Mouse (Mus musculus) liver, embryonic 11.5 days (tissue): ENCODE measurements around the gene Tubb5. TPM values are rescaled to one million over a fixed set of nuclear protein-coding genes. Genes with fewer than 3 reads are reported as not detected.

Experiments
- ATAC-seq: fragments of 200-750 bp; cut with Nextera tagmentation; replicated peaks from 2 replicates; pipeline ENCODE4 v1.8.0; 2017; ENCODE audit warnings: moderate number of reproducible peaks, mild to moderate bottlenecking, moderate TSS enrichment, moderate library complexity; ENCODE audit not compliant: low FRiP score
- DNase-seq: peaks from one replicate; pipeline ENCODE4 v3.0.0-alpha.2; 2017; ENCODE audit warnings: low spot score
- H3K27ac ChIP-seq: fragments of 300-500 bp; sonication (generic); 2 replicates; pipeline ENCODE4 v1.5.1; 2014; ENCODE audit warnings: mild to moderate bottlenecking, low read depth, low read length, control low read depth
- H3K27me3 ChIP-seq: fragments of 300-500 bp; sonication (generic); replicated peaks from 2 replicates; pipeline ENCODE4 v1.6.1; 2014; ENCODE audit warnings: low read length, mixed read lengths; ENCODE audit not compliant: control insufficient read depth, insufficient read depth
- H3K36me3 ChIP-seq: fragments of 300-500 bp; sonication (generic); 2 replicates; pipeline ENCODE4 v1.6.1; 2014; ENCODE audit warnings: mild to moderate bottlenecking, low read length, moderate library complexity, mixed read lengths; ENCODE audit not compliant: control insufficient read depth, insufficient read depth
- H3K4me1 ChIP-seq: fragments of 300-500 bp; sonication (generic); replicated peaks from 2 replicates; pipeline ENCODE4 v1.6.1; 2014; ENCODE audit warnings: low read length, mixed read lengths; ENCODE audit not compliant: control insufficient read depth, insufficient read depth
- H3K4me2 ChIP-seq: fragments of 300-500 bp; sonication (generic); 2 replicates; pipeline ENCODE4 v1.6.1; 2014; ENCODE audit warnings: mild to moderate bottlenecking, control low read depth, moderate library complexity
- H3K4me3 ChIP-seq: fragments of 300-500 bp; sonication (generic); 2 replicates; pipeline ENCODE4 v1.5.1; 2014; ENCODE audit warnings: low read depth, low read length, control low read depth
- H3K9ac ChIP-seq: fragments of 300-500 bp; sonication (generic); 2 replicates; pipeline ENCODE4 v1.6.1; 2014; ENCODE audit warnings: low read depth, low read length, control low read depth
- H3K9me3 ChIP-seq: fragments of 300-500 bp; sonication (generic); 2 replicates; pipeline ENCODE4 v1.6.1; 2016; ENCODE audit warnings: low read length, inconsistent platforms, mixed read lengths; ENCODE audit not compliant: control insufficient read depth
- WGBS: fragments of 180-500 bp; shearing (Covaris S2); extraction: QIAGEN DNeasy Blood & Tissue Kit; methylation state at CpG from one replicate; pipeline ENCODE4 v1.1.7; 2014; 5-methylcytosine and 5-hydroxymethylcytosine counted together
- polyA plus RNA-seq: library from polyadenylated mRNA; unstranded; fragments of >200 nt; fragmentation: Nextera tagmentation; extraction: Ambion mirVana; gene quantifications from 2 replicates; pipeline ENCODE4 v1.2.1, GENCODE M21; 2014

The Tubb5 gene
- polyA plus RNA-seq, 1 experiment from 2014 or later: 854 TPM

DNA sequence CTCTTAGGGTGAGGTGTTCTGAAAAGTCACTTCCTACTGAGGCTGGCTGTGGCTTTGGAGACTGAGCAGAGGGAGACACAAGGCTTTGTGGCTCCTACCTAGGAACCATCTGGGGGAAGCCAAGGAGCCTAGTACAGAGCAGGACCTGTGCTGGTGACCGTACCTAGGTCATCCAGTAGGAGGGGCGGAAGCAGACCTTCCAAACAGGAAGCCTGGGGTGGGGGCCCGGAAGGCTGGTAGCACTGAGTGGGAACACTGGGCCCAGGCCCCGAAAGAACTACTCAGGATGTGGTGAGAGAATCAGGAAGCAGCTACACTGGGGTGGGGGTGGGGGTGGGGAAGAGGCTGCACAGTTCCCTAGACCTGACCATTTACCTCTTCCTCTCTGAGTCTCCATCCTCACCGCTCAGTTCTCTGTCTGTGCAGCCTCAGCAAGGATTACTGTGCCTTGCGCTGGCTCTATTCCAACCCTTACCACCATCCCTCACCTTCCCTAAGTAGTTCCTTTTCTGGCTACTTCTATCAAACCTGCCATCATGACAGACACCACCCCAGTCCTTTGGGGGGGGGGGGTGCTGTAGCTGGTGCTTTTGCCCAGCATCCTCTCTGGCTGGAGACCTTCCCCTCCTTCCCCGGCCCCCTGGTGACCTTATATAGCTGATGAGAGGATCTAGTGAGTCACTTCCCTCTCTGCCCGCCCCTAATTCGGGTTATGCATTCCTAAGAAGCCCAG, 32.2 kb upstream of the Tubb5 start:
- H3K9ac ChIP-seq: peak overlapping the region; percentile 57

GRCm38 (mm10) chr17:35869346-35870067, 31.4 kb upstream of the Tubb5 start:
- Histone ChIP-seq H3K27me3 (peaks cover 4% of the 10 kb centered on the region; the same call in 1 of the 2 replicates), H3K9me3 (peaks cover 4% of the 10 kb centered on the region; the same call in 1 of the 2 replicates), H3K27ac (peak overlapping the region; percentile 82), H3K4me3 (peak overlapping the region; percentile 59), H3K9ac (peak overlapping the region; percentile 57), H3K36me3 (peaks cover 4% of the 10 kb centered on the region; the same call in 1 of the 2 replicates), H3K4me1 (peaks cover 51% of the 10 kb centered on the region), H3K4me2 (peak overlapping the region; percentile 97)
- peak; percentile 28; the same call in 1 of the 2 replicates for ATAC-seq
- WGBS: 3% methylated on average over 7 of the region's 7 CpGs
- peak; percentile 68 for DNase-seq

More for the DNA sequence above, 32.2 kb upstream of the Tubb5 start:
- Histone ChIP-seq H3K9me3 (peaks cover 4% of the 10 kb centered on the region; the same call in 1 of the 2 replicates), H3K27ac (peak overlapping the region; percentile 82), H3K4me1 (peaks cover 49% of the 10 kb centered on the region), H3K4me3 (peak overlapping the region; percentile 59), H3K4me2 (peak overlapping the region; percentile 97), H3K27me3 (peaks cover 4% of the 10 kb centered on the region; the same call in 1 of the 2 replicates), H3K36me3 (peaks cover 4% of the 10 kb centered on the region; the same call in 1 of the 2 replicates)
- DNase-seq (peak; percentile 62), ATAC-seq (peak; percentile 48)
- WGBS: 31% methylated on average over 9 of the region's 9 CpGs

DNA sequence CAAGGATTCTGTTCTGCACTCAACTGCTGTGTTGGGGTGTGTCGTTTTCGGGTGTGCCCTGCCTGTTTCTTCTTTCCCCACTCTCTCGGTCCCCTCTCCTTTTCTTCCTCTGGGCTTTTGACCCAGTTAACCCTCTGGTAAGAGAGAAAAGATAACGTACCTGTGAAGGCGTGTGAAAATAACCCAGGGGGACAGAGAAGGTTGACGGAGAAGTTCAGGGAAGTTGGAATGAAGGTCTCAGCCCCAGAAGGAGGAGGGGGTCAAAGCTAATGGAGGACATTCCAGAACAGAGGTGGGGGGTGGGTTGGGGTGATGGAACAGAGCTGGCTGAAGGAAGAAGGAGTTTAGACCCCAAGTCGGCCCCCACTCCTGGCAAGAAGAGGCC, 30.8 kb upstream of the Tubb5 start:
- H3K27me3 ChIP-seq: peaks cover 4% of the 10 kb centered on the region; the same call in 1 of the 2 replicates
- peak overlapping the region; percentile 57 for H3K9ac ChIP-seq
- peaks cover 4% of the 10 kb centered on the region; the same call in 1 of the 2 replicates for H3K36me3 ChIP-seq
- WGBS: 3% methylated on average over 7 of the region's 7 CpGs
- peak overlapping the region; percentile 59 for H3K4me3 ChIP-seq
- peak overlapping the region; percentile 82 for H3K27ac ChIP-seq
- H3K4me1 ChIP-seq: peaks cover 46% of the 10 kb centered on the region
- no peak for DNase-seq
- H3K9me3 ChIP-seq: peaks cover 4% of the 10 kb centered on the region; the same call in 1 of the 2 replicates
- H3K4me2 ChIP-seq: peak overlapping the region; percentile 97
- ATAC-seq: no peak

GRCm38 (mm10) chr17:35868165-35868820, 30.2 kb upstream of the Tubb5 start:
- Histone ChIP-seq H3K27me3 (peaks cover 4% of the 10 kb centered on the region; the same call in 1 of the 2 replicates), H3K36me3 (peaks cover 4% of the 10 kb centered on the region; the same call in 1 of the 2 replicates), H3K9me3 (peaks cover 4% of the 10 kb centered on the region; the same call in 1 of the 2 replicates), H3K9ac (peak overlapping the region; percentile 57), H3K4me1 (peaks cover 41% of the 10 kb centered on the region), H3K4me3 (peak overlapping the region; percentile 59), H3K27ac (peak overlapping the region; percentile 82), H3K4me2 (peak overlapping the region; percentile 97)
- DNase-seq (no peak), ATAC-seq (no peak)
- WGBS: 18% methylated on average over 17 of the region's 17 CpGs

DNA sequence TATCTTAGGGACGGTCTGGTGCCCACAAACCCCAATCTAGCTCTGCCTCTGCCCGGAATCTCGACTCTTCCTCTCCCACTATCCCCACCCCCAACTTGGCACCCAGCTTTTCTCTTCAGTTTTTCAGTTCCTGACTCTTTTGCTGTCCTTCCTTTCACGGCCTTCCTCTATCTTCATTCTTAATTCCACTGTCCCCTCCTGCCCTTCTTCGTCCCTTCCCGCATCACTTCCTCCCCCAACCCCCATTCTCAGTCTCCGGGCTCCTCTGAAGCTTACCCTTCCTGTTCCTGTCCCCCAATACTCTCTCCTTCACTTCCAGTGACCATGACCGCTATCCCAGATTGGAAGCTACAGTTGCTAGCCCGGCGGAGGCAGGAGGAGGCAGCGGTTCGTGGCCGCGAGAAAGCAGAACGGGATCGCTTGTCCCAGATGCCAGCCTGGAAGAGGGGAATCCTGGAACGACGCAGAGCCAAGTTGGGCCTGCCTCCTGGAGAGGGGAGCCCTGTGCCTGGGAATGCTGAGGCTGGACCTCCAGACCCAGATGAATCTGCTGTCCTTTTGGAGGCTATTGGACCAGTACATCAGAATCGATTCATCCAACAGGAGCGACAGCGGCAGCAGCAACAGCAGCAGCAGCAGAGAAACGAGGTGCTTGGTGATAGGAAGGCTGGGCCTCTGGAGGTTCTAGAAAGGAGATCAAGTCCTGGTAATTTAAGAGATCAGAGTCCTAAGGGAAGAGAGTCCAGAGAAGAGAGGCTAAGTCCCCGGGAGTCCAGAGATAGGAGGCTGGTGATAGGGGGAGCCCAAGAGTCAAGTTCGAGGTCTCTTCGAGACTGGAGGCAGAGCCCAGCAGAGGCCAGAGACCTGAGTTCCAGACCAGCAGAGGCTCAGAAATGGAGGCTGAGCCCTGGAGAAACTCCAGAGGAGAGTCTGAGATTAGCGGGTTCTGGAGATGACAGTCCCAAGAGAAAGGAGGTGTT, 29.1 kb upstream of the Tubb5 start:
- H3K4me3 ChIP-seq: peak overlapping the region; percentile 59
- peaks cover 4% of the 10 kb centered on the region; the same call in 1 of the 2 replicates for H3K36me3 ChIP-seq
- H3K9ac ChIP-seq: peak overlapping the region; percentile 68
- ATAC-seq (no peak), DNase-seq (no peak)
- WGBS: 6% methylated on average over 26 of the region's 26 CpGs
- H3K4me1 ChIP-seq: peaks cover 40% of the 10 kb centered on the region
- peak overlapping the region; percentile 82 for H3K27ac ChIP-seq
- peak overlapping the region; percentile 97 for H3K4me2 ChIP-seq
- H3K9me3 ChIP-seq: peaks cover 4% of the 10 kb centered on the region; the same call in 1 of the 2 replicates
- peaks cover 4% of the 10 kb centered on the region; the same call in 1 of the 2 replicates for H3K27me3 ChIP-seq

DNA sequence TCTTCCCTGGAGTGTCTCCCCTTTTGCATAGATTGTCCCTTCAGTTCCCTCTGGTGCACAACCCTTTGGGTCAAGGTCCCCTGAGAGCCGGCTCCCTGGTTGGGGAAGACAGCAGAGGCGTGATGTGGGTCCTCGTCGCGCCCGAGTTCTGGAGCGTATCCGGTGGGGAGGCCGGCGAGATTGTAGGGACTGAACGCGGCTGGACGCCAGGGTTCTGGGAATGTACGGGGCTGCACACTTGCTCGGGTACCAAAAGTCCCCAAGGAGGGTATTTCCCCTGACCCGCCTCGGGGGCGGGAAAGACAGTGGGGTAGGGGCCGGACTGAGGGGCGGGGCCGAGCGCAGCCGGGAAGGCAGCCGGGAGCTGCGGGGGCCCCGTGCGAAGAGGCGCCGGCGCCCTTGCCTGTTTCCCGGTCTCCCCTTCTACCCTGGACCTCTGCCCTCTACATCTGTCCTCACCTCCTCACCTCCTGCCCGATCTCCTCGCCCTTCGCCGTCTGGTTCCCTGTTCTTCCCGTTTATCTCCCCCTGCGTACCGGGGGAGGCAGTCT, 28.2 kb upstream of the Tubb5 start:
- peak overlapping the region; percentile 59 for H3K4me3 ChIP-seq
- H3K4me2 ChIP-seq: peak overlapping the region; percentile 97
- H3K27ac ChIP-seq: peak overlapping the region; percentile 82
- peaks cover 4% of the 10 kb centered on the region; the same call in 1 of the 2 replicates for H3K27me3 ChIP-seq
- peaks cover 3% of the 10 kb centered on the region; the same call in 1 of the 2 replicates for H3K9me3 ChIP-seq
- peak overlapping the region; percentile 68 for H3K9ac ChIP-seq
- DNase-seq: peak; percentile 70
- ATAC-seq: no peak
- peaks cover 44% of the 10 kb centered on the region for H3K4me1 ChIP-seq
- under 1% methylated on average over 37 of the region's 38 CpGs for WGBS
- H3K36me3 ChIP-seq: peaks cover 3% of the 10 kb centered on the region; the same call in 1 of the 2 replicates

DNA sequence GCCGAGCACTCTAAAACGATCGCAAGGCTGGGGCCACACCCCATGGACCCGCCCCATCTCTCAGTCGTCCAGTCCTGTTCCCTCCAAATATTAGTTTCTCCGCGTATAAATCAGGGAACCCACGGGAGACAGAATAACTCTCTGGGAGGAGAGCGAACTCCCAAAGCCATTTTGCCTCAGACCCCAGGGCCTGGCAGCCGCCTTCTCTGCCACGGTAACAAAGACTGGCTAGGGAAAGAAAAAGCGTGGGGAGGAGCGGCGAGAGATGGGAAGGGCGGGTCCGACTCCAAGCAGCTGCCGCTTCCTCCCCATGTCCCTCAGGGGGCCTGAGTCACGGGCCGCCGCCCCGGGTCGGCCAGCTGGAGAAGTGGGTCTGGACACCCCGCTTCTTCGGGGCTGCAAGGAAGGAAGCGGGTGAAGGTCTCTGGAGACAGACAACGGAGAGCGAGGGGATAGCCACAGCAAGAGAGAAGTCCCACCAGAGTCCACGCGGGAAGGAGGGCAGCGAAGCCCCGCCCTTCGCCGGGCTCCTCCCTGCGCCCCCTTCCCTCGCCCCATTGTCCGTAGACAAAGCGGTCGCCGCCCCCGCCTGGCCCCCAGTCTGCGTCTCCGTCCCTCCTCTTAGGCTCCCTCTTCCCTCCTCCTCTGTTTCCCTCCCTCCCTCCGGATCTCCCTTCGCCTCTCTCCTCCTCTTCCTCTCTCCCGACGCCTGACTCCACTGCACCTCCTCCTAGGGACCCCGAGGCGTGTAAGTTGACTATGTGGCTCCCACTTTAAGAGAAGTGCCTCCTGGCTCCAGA, 27.6 kb upstream of the Tubb5 start, which contains the start of gene Ppp1r18:
Ppp1r18 (plus strand) TSS at position 113 of the 800 bp plus-strand sequence.
- Histone ChIP-seq H3K9ac (peak within 1 kb of the TSS; percentile 68), H3K4me1 (peaks cover 40% of the 10 kb centered on the region)
- ATAC-seq: 0 out of 2 replicates have a peak, but pooled peaks have one; percentile 8

More for the DNA sequence above, 27.6 kb upstream of the Tubb5 start, which contains the start of gene Ppp1r18:
- H3K36me3 ChIP-seq: no peaks in the 10 kb centered on the region
- DNase-seq: peak; percentile 81
- H3K4me2 ChIP-seq: peak within 1 kb of the TSS; percentile 97
- H3K27me3 ChIP-seq: peaks cover 4% of the 10 kb centered on the region; the same call in 1 of the 2 replicates
- under 1% methylated on average over 37 of the region's 48 CpGs for WGBS
- peak within 1 kb of the TSS; percentile 59 for H3K4me3 ChIP-seq
- H3K27ac ChIP-seq: peak within 1 kb of the TSS; percentile 82
- no peaks in the 10 kb centered on the region for H3K9me3 ChIP-seq
